Mouse (Mus musculus) lung, embryonic 16.5 days (tissue): ENCODE measurements around the gene Drosha. TPM values are rescaled to one million over a fixed set of nuclear protein-coding genes. Genes with fewer than 3 reads are reported as not detected.
A peak's percentile ranks its signal among the peaks of the same experiment; 100 is the strongest.

Experiments
- ATAC-seq: fragments of 200-750 bp; cut with Nextera tagmentation; 2 replicates; pipeline ENCODE4 v1.8.0; 2017; ENCODE audit warnings: low read depth, mild to moderate bottlenecking, moderate library complexity
- H3K27ac ChIP-seq: fragments of 300-500 bp; sonication (generic); 2 replicates; pipeline ENCODE4 v1.5.1; 2014; ENCODE audit warnings: mild to moderate bottlenecking, control low read depth, low read length
- H3K27me3 ChIP-seq: fragments of 300-500 bp; sonication (generic); 2 replicates; pipeline ENCODE4 v1.6.1; 2014; ENCODE audit warnings: low read depth, low read length, mixed read lengths; ENCODE audit not compliant: control insufficient read depth, insufficient read depth
- H3K36me3 ChIP-seq: fragments of 300-500 bp; sonication (generic); 2 replicates; pipeline ENCODE4 v1.6.1; 2014; ENCODE audit warnings: low read length; ENCODE audit not compliant: control insufficient read depth, insufficient read depth
- H3K4me1 ChIP-seq: fragments of 300-500 bp; sonication (generic); replicated peaks from 2 replicates; pipeline ENCODE4 v1.6.1; 2014; ENCODE audit warnings: low read length, mixed read lengths; ENCODE audit not compliant: control insufficient read depth, insufficient read depth
- H3K4me2 ChIP-seq: fragments of 300-500 bp; sonication (generic); 2 replicates; pipeline ENCODE4 v1.6.1; 2014; ENCODE audit warnings: low read depth, low read length, control low read depth
- H3K4me3 ChIP-seq: fragments of 300-500 bp; sonication (generic); 2 replicates; pipeline ENCODE4 v1.5.1; 2014; ENCODE audit warnings: mild to moderate bottlenecking, low read length, control low read depth
- H3K9ac ChIP-seq: fragments of 300-500 bp; sonication (generic); 2 replicates; pipeline ENCODE4 v1.6.1; 2014; ENCODE audit warnings: low read length, control low read depth
- H3K9me3 ChIP-seq: fragments of 300-500 bp; sonication (generic); 2 replicates; pipeline ENCODE4 v1.6.1; 2016; ENCODE audit warnings: low read length; ENCODE audit not compliant: control insufficient read depth
- WGBS: fragments of 180-500 bp; shearing (Covaris S2); extraction: QIAGEN DNeasy Blood & Tissue Kit; methylation state at CpG from one replicate; pipeline ENCODE4 v1.1.7; 2014; 5-methylcytosine and 5-hydroxymethylcytosine counted together
- polyA plus RNA-seq: library from polyadenylated mRNA; unstranded; fragments of >200 nt; fragmentation: Nextera tagmentation; extraction: Ambion mirVana; gene quantifications from 2 replicates; pipeline ENCODE4 v1.2.1, GENCODE M21; 2015

Gene Drosha
- polyA plus RNA-seq, 1 experiment from 2014 or later = 32.0 TPM

DNA sequence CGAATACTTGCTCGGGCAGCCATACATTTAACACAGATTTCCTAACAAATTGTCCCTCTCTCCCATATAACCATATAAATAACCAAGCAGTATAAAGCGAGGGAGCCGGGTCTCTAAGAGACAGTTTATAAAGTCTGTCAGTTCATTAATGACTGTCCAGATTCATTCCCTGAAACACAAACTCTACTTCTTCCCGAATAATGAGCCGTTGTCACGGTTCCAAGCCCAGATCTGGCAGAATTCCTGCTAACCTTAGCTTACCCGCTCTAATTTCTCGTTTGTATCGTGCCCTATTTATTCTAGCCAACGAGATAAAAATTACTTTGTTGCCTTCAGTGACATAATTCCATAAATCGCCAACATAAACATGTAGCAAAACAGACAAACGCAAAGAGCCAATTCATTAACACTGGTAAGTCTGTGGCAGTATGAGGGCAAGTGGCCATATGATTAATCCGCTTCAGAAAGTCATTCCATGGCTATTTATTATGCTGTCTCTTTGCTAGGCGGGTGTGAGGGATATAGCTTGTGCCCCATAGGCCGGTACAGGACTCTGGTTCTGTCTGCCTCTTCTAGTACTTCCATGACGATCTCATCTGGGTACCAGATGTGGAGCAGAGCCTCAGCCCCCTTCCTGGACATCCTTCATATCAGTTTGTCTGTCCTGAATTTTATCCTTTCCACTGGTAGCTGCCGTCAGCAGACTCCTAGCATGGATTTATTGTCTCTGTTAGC is 51.0 kb downstream of the Drosha start:
- no peak overlapping the region for H3K9ac ChIP-seq
- H3K27me3 ChIP-seq = no peaks in the 10 kb centered on the region
- WGBS = 56% methylated on average over 18 of the region's 18 CpGs
- no peak overlapping the region for H3K4me2 ChIP-seq
- H3K27ac ChIP-seq = no peak overlapping the region
- H3K4me3 ChIP-seq = no peak overlapping the region
- H3K36me3 ChIP-seq = peaks cover 8% of the 10 kb centered on the region; the same call in 1 of the 2 replicates
- peaks cover 4% of the 10 kb centered on the region for H3K4me1 ChIP-seq
- ATAC-seq = peak; percentile 70
- H3K9me3 ChIP-seq = no peaks in the 10 kb centered on the region

DNA sequence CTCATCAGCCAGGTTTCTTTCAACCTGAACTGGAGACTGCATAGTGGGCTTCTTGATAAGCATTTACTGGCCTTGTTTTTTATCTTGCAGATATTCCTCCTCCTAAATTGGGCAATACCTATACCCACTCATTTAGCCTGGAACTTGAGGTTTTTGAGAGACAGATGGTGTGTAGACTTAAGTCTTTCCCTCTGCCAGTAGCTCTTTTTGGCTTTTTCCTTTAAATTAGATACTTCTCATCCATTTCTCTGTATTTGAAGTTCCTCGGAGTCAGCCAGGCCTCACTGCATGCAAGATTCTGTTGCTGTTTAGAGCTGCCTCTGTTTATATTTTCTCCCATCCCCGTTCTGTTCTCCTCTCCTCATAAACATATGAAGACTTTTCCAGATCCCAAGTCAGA is 51.7 kb downstream of the Drosha start:
- no peaks in the 10 kb centered on the region for H3K9me3 ChIP-seq
- no peak overlapping the region for H3K4me3 ChIP-seq
- peaks cover 4% of the 10 kb centered on the region for H3K4me1 ChIP-seq
- 81% methylated on average over 2 of the region's 2 CpGs for WGBS
- H3K27me3 ChIP-seq = no peaks in the 10 kb centered on the region
- H3K36me3 ChIP-seq = peaks cover 8% of the 10 kb centered on the region
- no peak overlapping the region for H3K27ac ChIP-seq
- ATAC-seq = no peak
- no peak overlapping the region for H3K4me2 ChIP-seq
- H3K9ac ChIP-seq = no peak overlapping the region

- no peak for ATAC-seq
- Histone ChIP-seq H3K4me2 (no peak overlapping the region), H3K4me3 (no peak overlapping the region), H3K4me1 (peaks cover 4% of the 10 kb centered on the region), H3K27ac (no peak overlapping the region), H3K9ac (no peak overlapping the region), H3K9me3 (no peaks in the 10 kb centered on the region), H3K36me3 (peaks cover 14% of the 10 kb centered on the region), H3K27me3 (no peaks in the 10 kb centered on the region)
- WGBS = 91% methylated on average over 4 of the region's 4 CpGs
Measured at GRCm38 (mm10) chr15:12876881-12877280, 52.3 kb downstream of the Drosha start.

DNA sequence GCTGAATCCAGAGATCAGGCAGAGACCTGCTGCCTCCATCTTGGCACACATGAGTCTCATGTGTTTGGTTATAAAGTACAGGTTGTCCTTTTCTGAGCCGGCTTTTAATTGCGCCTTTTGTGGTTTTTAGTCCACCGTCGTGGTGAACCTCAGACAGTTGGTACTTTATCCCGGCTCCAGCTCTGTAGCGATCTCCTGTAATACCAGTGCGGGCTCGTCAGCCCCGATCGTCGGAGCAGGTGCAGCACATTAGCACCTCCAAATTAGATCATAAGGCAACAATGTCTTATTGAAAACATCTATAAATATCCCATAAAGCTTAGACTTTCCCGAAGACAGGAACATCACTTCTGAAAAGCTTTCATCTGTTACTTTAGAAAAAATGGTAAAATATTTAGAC is 53.3 kb downstream of the Drosha start:
- no peak overlapping the region for H3K9ac ChIP-seq
- peaks cover 16% of the 10 kb centered on the region for H3K36me3 ChIP-seq
- no peaks in the 10 kb centered on the region for H3K9me3 ChIP-seq
- peaks cover 4% of the 10 kb centered on the region for H3K4me1 ChIP-seq
- no peak overlapping the region for H3K4me3 ChIP-seq
- no peaks in the 10 kb centered on the region for H3K27me3 ChIP-seq
- no peak overlapping the region for H3K27ac ChIP-seq
- H3K4me2 ChIP-seq = no peak overlapping the region
- 93% methylated on average over 12 of the region's 12 CpGs for whole genome bisulfite sequencing
- no peak for ATAC-seq

GRCm38 (mm10) chr15:12878581-12878980 is 54.0 kb downstream of the Drosha start:
- WGBS = 87% methylated on average over 9 of the region's 9 CpGs
- no peaks in the 10 kb centered on the region for H3K9me3 ChIP-seq
- H3K27me3 ChIP-seq = no peaks in the 10 kb centered on the region
- no peak for ATAC-seq
- H3K9ac ChIP-seq = no peak overlapping the region
- peaks cover 4% of the 10 kb centered on the region for H3K4me1 ChIP-seq
- H3K27ac ChIP-seq = no peak overlapping the region
- H3K36me3 ChIP-seq = peaks cover 22% of the 10 kb centered on the region
- no peak overlapping the region for H3K4me2 ChIP-seq
- no peak overlapping the region for H3K4me3 ChIP-seq

GRCm38 (mm10) chr15:12879937-12880336 is 55.3 kb downstream of the Drosha start:
- H3K36me3 ChIP-seq = peaks cover 29% of the 10 kb centered on the region
- H3K9me3 ChIP-seq = no peaks in the 10 kb centered on the region
- no peak overlapping the region for H3K4me2 ChIP-seq
- H3K27ac ChIP-seq = no peak overlapping the region
- WGBS = 89% methylated on average over 8 of the region's 8 CpGs
- H3K27me3 ChIP-seq = no peaks in the 10 kb centered on the region
- no peak overlapping the region for H3K9ac ChIP-seq
- no peak overlapping the region for H3K4me3 ChIP-seq
- ATAC-seq = no peak
- peaks cover 2% of the 10 kb centered on the region for H3K4me1 ChIP-seq

DNA sequence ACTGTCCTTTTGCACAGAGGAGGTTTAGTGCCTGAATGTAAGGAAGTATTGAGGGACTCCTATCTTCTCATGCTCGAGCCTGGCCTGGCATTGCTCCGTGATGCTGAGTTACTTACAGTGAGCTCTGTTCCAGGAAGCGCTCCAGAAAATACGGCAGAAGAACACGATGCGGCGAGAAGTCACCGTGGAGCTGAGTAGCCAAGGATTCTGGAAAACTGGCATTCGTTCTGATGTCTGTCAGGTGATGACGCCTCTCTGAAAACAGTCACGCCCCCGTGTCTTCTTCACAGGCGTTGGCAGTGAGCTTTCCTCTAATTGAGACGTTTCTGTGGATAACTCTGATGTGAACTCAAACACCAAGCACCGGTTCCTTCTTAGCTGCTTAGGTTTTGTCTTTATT is 60.2 kb downstream of the Drosha start:
- ATAC-seq = no peak
- no peaks in the 10 kb centered on the region for H3K4me1 ChIP-seq
- no peak overlapping the region for H3K27ac ChIP-seq
- H3K4me2 ChIP-seq = no peak overlapping the region
- H3K36me3 ChIP-seq = peaks cover 39% of the 10 kb centered on the region
- H3K27me3 ChIP-seq = no peaks in the 10 kb centered on the region
- H3K9ac ChIP-seq = no peak overlapping the region
- H3K9me3 ChIP-seq = no peaks in the 10 kb centered on the region
- 88% methylated on average over 15 of the region's 15 CpGs for WGBS
- no peak overlapping the region for H3K4me3 ChIP-seq

- no peak overlapping the region for H3K27ac ChIP-seq
- WGBS = 95% methylated on average over 11 of the region's 11 CpGs
- no peak overlapping the region for H3K4me3 ChIP-seq
- H3K4me2 ChIP-seq = no peak overlapping the region
- H3K4me1 ChIP-seq = no peaks in the 10 kb centered on the region
- peaks cover 42% of the 10 kb centered on the region for H3K36me3 ChIP-seq
- no peak overlapping the region for H3K9ac ChIP-seq
- no peaks in the 10 kb centered on the region for H3K27me3 ChIP-seq
- H3K9me3 ChIP-seq = no peaks in the 10 kb centered on the region
- ATAC-seq = no peak
Measured at GRCm38 (mm10) chr15:12885361-12885760, 60.7 kb downstream of the Drosha start.

DNA sequence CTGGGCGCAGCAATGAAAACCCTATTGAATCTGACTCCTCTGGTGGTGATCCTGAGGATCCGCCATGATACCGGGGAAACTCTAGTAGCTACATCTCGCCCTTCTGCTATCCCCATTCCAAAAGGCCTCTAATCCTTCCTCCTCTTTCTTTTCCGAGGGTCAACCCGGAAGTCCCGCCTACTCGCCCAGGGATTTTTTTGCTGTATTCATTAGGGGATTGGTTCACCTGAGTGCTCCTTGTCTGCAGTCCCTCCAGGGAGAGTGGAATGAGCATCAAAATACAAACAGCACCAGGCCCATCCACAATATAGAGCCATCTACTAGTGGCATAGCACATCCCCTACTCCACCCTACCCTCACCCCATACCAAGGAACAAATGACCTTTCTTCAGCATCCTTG is 62.6 kb downstream of the Drosha start:
- WGBS = 93% methylated on average over 8 of the region's 8 CpGs
- peaks cover 39% of the 10 kb centered on the region for H3K36me3 ChIP-seq

More for the DNA sequence above, 62.6 kb downstream of the Drosha start:
- Histone ChIP-seq H3K4me2 (no peak overlapping the region), H3K27ac (no peak overlapping the region), H3K9ac (no peak overlapping the region), H3K9me3 (no peaks in the 10 kb centered on the region), H3K27me3 (no peaks in the 10 kb centered on the region), H3K4me3 (no peak overlapping the region), H3K4me1 (no peaks in the 10 kb centered on the region)
- no peak for ATAC-seq
